Mouse (Mus musculus) kidney, adult 2 months (tissue): ENCODE data around the gene Arhgap45.

Source experiments
- CTCF ChIP-seq: fragments of 200-500 bp; conservative IDR thresholded peaks from 2 replicates; pipeline ENCODE4 v1.5.1; 2011; ENCODE audit warnings: low read depth, mild to moderate bottlenecking, control low read depth, low read length, moderate library complexity, mixed read lengths; ENCODE audit not compliant: insufficient read depth, insufficient read length
- POLR2A ChIP-seq: fragments of 200-500 bp; IDR thresholded peaks from one replicate; pipeline ENCODE4 v1.6.1; 2011; ENCODE audit warnings: low read depth, low read length, control low read depth

DNA sequence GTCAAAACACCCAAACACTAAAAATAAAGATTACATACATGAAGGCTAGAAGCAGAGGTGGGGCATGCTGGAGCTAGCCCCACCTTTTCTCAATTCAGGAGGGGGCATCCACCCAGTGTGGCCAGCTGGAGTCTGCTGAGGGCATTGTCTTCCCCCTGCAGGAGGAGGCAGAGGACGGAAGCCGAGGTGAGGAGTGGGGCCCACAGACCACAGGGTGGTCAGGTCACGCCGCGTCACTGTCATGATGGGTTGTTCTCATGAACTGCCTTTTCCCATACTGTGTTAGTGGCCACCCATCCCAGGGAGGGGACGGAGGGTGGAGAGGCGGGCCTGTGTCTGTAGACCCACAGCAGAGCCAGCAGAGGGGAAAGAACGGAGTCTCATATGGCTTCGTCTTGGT lies 13.7 kb downstream of the Arhgap45 start:
- TF ChIP-seq CTCF (no peak), POLR2A (no peak)
